Mouse (Mus musculus): ENCODE results near the gene Clpp.

The Clpp gene

DNA sequence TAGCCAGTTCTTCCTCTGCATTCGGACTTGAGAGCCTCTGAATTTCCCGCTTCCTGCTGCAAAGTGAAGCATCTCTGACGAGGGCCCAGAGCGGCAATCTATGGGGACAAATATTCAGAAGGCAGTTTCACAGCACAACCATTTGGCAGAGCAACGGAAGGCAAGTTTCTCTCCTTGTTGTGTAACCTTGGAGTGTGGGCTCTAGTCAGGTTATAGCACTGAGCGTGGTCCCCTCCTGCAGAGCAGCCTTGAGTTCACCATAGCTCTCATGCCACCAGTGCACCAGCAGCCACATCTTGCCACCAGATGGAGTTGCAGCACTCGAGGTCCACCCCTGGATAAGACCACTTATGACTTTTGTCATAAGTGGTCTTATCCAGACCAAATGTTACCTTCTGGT is 1.7 kb upstream of the Clpp start:
- DNase-seq, result no peak

DNA sequence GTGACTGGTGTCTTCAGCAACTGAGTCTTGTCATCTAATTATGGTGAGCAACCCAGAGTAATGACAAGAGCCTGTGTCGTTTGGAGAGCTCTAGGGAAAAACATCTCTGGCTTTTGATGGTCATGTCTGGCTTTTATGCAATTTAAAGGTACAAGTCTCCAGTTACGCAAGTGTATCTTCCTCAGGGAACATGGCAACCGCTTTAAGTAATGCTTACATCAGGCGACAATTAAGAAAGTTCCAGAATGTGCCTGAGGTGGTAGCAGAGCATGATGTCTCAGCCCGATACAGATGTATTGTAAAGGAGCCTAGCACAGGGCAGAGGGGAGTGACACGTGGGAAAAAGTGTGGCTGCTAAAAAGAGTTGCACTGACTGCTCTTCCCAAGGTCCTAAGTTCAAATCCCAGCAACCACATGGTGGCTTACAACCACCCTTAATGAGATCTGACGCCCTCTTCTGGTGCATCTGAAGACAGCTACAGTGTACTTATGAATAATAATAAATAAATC is 1.1 kb upstream of the Clpp start:
- no peak for DNase-seq

DNA sequence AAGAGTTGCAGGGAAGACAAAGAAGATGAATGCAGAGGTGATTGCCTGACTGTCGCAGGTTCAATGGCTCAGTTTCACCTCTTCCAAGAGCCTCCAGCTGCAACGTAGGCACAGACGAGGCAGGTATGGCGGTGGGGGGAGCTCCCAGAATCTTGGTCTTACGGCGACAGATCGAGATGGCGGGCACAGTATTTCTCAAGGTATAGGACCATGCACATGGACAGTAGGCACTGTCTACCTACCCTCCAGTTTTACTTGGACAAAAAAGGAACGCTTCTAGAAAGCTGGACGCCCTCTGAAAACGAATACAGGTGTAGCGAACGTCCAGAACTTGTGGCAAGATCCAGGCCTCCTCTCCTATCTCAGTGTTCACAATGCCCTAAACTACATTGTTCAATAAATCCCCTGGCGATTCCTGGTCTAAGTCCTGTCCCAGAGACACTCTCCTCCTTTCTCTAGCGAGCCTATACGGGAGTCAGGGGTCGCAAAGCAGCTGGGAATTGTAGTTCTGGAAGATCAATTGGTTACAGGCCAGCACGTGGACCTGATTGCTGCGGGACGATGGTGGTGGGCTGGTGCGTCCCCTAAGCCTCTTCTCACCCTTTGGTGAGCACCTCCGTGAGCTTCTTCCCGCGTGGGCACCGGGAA is 514 bp upstream of the Clpp start:
- peak; percentile 89 for DNase-seq

DNA sequence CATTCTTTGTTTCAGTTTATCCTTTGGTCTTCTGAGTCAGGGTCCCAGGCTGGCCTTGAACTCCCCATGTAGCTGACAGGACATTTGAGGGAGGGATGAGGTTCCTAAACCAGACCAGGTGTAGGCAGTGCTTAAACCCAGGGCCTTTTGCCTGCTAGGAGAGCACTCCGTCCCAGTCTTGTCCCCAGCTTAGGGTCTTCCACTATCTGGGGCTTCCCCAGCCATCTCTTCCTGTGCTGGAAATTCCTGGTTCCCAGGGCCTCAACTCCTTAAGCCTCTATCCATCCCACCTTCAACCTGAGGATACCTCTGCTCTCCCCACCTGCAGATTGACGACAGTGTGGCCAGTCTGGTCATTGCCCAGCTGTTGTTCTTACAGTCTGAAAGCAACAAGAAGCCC is 861 bp downstream of the Clpp start:
- DNase-seq, result no peak

DNA sequence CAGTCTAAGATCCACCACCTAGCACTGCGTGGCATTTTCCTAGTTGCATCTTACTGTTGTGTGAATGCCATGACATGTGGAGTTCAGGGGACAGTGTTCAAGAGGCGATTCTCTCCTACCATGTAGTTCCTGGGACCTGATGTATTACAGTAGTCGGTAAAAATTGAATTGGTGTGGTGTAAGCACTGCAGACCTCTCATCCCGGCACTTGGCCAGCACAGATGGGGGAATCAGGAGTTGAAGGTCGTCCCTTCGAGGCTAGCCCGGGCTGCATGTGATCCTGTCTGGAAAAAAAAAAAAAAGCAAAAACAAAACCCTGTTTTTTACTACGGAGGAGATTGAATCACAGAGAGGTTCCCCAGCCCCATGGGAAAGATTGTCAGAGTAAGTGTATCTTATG is 4.9 kb downstream of the Clpp start:
- DNase-seq, result no peak

DNA sequence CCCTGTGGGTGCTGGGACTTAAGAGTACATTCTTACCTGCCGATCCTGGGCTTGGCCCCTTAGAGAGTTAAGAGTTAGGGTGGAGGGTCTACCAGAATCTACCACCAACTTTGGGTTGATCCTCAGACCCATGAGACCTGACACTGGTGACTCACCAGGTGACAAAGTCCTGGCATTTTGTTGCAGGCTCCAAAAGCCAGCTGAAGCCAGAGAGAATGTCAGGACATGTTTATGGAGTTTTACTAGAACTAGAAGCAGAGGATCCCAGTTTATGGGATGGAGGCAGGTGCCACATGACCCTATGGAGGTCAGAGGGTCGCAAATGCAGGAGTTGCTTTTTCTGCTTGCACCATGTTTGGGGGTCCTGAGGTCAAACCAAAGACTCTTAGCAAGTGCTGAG is 6.4 kb downstream of the Clpp start:
- DNase-seq, result no peak

DNA sequence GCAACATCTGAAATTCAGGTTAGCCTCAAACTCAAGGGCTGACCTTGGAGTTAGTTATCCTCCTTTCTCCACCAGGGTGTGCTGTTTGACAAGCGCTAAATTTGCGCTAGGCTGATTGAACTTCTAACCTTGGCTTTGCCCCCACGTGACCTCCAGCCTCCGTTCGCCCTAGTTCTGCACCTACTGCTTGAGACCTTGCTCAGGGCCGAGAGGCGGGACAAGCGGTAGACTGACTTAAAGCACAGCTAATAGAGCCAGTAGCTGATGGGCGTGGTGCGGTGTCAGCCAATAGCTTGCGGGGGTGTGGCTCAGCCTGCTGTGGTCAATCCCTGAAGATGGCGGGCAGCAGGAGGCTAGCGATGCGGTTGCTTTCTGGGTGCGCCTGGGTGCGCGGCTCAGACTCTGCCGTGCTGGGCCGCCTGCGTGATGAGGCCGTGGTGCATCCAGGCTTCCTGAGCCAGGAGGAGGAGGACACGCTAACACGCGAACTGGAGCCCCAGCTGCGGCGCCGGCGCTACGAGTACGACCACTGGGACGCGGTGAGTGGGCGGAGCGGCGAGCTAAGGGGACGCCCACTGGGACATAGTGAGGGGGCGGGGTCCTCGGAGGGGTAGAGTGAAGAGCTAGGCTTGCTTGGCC is 7.0 kb downstream of the Clpp start, which contains the start of gene Alkbh7:
Gene Alkbh7, plus strand, starts transcription at position 311 of the 639 bp plus-strand sequence.
- peak; percentile 98 for DNase-seq

DNA sequence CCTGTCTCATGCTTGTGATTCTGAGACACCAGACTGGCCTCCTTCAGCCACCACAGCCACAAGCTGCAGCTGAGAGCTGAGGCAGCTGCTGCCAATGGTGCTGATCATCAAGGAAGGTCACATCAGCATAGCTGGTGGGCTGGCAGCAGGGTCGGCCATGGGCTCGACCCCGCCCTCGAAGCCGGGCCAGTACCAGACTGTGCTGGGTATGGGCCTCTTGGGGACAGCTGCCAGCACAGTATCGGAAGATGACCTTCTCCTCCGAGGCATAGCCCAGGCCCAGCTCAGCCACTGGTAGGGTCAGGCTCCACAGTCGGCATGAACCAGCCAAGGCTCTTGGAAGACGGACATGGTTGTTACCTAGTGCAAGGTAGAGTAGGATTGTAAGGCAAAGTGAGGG is 9.3 kb downstream of the Clpp start:
- no peak for DNase-seq

DNA sequence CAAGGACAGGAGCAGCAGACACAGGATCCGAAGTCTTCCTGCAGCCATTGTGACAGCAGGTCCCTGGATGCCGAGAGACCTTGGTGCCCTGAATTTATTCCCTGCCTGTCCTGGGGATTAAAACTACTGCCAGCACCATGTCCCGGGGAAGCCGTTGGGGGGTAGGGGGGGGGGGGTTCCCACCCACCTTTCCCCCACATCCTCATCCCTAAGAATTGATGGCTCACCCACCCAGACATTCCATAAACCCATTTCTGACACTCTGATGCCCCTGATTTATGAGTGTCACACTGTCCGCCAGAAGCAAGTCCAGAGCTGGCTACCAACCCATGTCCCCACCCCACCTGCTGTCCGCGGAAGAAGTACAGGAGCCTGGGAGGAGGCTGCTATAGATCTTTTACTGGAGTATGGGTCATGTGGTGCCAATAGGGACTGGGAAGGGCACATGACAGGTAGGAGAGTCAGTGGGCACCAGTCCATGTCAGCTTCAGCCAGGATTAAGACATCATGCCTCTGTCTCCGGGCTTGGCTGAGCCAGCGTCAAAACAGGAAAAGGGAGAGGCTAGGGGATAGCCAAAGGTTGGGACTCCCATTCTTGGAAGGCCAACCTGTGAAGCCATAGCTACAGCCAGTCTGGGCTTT is 10.0 kb downstream of the Clpp start, which contains the start of gene Pspn:
Gene Pspn, minus strand, starts transcription at position 51 of the 642 bp plus-strand sequence.
- DNase-seq, result no peak

DNA sequence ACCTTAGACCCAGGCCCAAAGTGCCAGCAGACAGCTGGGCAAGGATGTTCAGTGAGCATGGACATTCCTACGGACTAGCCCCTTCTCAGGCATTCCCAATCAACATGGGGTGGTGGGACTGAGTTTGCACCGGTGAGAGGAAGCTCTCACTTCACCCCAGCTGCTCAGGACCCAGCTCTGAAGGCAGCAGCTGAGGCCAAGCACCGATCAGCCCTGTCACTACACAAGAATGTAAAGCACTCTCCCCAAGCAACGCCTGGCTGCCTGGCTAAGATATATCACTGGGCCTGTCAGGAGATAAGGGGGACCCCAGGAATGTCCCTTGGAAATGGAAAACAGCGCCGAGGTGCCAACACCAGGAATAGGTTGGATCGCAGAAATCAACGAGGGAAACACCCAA is 11.1 kb downstream of the Clpp start:
- DNase-seq, result no peak

DNA sequence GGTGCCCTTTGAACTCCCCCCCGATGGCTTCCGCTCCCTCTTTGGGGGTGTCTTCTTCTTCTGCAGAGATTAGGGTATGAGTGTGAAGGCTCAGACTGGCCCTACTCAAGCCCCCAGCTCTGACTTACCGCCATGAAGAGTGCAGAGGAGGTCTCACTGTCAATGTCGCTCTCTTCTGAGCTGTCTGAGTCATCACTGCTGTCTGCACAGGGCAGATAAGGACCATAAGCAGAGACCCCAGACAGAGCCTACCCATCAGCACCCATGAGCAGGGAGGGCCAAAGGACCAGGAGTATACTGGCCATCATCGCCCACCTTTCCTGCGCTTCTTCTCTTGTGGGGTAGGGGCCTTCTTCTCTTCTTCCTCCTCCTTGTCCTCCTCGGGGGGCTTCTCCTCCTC is 13.9 kb downstream of the Clpp start:
- no peak for DNase-seq

DNA sequence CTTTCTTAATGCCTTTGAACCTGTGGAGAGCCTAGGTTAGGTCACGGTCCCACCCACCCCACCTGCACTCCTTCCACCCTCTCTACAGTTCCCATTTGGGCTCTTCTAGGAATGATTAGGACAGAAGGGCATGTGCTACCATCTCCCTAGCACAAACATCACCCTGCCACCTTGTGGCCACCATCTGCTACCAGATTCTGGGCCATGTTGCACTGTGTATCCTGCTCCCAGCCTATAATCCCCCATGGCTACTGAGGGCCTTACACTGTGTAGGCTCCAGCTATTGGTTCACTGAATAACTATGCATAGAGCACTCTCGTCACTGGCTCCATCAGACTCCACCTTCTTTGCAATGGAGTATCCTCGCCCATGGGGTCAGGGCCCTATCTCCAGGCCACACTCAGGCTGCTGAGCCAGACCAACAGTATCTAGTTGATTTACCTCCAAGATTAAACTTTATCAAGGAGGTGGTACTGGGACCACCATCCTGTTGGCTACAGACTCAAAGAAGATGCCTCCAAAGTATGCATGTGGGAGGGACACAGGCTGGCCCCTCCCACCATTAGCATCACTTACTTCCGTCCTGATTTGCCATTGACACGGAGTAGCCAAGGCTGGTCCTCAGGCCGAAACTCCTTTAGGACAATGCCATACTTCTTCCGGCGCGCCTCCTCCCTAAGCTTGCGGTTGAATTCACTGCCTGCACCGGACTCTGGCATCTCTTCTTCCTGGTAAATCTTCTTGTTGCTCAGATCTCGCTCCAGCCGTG is 17.2 kb downstream of the Clpp start:
- no peak for DNase-seq

DNA sequence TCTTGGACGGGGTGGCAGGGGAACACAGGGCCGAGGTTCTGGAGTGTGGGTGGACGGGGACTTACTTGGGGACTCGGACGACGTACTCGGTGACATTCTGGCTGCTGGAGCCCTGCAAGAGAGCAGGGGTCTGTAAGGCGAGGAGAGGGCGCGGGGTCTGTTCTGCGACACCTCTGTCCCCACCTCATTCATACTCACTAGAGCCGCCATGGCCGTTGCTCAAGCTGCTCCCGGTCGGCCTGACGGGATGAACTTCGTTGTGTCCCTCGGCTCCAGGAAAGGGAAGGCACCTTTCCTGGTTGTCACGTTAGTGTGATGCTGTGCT is 20.8 kb downstream of the Clpp start:
- DNase-seq, result no peak

DNA sequence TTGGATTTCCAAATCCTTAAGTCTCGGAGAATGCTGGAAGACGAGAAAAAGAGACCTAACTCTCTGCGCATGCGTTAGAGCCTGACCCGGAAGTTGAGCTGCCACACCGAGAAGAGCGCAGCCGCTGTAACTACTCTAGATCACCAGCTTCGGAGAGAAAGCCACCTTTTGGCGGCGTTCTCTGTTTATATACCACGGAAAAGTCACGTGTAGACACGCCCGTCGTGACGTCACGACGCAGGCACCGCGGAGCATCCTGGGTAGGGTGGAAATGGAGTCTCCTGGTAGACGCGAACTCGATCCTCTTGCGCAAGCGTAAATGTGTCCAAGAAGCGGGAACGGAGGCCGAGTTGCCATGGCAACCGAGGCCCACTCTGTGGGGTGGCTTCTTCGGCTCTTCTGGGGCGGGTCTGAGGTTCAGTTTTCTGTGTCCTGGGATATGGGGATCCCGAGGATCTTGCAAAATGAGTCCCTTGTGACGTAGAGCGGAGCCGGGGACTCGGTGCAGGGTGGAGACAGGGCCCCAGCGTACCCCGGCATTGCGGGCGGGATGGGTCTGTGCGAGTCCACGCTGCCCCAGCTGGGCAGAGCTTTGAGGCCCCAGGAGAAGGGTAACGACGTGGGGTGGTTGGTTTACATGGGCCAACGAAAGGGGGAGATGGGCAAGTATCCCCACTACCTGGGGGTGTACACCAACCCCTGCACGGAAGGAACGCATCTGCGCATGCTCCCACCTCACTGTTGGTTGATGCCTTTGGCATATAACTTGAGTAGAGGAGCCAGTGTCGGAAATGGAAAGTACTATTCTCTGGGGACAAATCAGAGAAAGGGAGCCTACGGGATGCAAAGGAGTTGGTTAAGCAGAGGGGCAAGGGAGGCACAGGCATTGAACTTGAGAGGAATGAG is 21.4 kb downstream of the Clpp start, which contains the start of the genes Gtf2f1 and Gm17949:
Gene Gtf2f1, minus strand, starts transcription at position 53 of the 906 bp plus-strand sequence.
Gene Gm17949, plus strand, starts transcription at position 234 of the 906 bp plus-strand sequence.
- peak; percentile 97 for DNase-seq

DNA sequence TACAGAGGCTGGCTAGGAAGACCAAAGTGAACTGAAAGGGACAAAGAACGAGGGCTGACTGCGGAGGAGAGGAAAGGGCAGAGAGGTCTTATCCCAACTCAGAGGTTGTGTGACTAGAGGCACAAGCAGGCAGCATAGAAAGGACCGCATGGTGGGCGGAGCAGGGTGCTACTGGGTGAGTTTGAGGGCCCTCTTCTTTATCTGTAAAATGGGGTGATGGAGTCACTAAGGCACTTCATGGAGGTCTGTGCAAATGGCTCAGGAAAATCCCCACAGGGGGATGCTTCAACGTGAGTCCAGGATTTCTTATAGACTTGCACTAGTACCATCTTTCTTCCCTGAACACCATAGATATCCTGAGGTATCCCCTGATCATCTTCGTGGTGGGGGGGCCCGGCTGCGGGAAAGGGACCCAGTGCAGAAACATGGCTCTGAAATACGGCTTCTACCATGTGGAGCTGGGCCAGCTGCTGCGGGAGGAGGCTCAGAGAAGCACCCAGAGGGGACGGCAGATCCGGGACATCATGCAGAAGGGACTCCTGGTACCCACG is 22.2 kb downstream of the Clpp start:
- DNase-seq, result no peak

DNA sequence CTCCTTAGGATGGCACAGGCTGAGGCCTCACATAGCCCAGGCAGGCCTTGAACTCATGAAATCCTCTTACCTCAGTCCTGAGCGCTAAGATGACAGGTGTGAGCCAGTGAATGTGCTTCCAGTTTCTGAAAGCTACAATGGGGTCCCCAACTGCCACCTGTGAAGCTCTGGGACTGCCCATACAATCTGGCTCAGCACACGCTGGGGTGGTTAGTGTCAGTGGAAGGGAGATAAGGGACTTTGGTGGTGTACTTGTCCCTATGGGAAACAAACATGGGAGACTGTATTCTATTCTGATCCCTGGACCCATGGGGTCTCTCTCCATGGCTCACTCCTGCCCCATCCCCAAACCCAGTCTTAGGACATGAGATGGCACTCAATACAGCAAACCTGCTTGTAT is 29.6 kb downstream of the Clpp start:
- no peak for DNase-seq

DNA sequence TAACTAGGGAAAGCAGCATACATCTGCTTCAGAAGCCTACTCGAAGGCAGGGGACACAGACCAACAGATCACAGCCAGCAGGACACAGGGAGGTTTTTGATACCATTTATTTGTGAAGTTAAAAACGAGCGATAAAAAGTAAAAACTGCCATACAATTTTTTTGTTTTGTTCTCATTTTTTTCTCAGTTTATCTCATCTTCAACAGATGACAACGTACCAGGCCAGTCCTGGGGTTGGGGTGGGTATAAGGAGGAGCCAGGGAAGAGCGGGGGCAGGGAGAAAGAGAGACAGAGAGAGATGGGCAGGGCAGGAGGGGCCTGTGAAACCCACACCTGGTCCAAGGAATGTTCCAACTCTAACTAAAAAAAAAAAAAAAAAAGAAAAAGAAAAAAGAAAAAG is 30.9 kb downstream of the Clpp start:
- no peak for DNase-seq

DNA sequence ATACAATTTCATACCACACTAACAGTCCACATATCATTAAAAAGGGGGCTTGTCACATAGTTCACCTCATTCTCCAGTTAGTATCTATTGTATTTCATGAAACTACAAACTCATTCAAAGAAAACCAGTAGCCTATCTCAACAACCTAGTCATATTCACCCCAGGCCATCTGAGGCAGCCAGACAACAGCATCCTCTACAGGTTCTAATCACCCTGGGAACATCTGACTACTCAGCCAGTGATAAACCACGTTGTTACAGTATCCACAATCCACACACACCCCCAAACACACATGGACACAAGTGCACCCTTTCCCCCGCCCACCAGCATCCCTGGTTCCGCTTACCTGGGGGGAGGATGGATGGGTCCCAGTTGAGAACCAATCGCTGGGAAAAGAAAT is 37.4 kb downstream of the Clpp start:
- DNase-seq, result no peak

DNA sequence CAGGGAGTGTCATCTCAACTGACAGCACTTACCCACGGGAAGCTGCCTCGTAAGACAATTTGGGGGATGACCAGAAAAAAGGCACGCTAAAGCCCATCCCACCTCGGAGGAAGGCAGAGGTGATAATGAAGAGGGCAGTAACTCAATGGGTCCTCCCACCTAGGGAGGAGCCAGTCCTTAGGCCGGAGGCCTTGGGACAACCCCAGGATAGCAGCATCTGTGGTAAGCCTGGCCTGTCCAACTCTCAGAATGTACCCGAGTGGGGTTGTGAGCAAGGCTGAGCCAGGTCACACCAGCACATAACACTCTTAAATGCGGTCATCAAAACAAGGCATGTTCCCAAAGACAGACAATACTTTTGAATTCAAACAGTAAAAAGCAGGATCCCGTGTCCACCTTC is 39.6 kb downstream of the Clpp start:
- no peak for DNase-seq

DNA sequence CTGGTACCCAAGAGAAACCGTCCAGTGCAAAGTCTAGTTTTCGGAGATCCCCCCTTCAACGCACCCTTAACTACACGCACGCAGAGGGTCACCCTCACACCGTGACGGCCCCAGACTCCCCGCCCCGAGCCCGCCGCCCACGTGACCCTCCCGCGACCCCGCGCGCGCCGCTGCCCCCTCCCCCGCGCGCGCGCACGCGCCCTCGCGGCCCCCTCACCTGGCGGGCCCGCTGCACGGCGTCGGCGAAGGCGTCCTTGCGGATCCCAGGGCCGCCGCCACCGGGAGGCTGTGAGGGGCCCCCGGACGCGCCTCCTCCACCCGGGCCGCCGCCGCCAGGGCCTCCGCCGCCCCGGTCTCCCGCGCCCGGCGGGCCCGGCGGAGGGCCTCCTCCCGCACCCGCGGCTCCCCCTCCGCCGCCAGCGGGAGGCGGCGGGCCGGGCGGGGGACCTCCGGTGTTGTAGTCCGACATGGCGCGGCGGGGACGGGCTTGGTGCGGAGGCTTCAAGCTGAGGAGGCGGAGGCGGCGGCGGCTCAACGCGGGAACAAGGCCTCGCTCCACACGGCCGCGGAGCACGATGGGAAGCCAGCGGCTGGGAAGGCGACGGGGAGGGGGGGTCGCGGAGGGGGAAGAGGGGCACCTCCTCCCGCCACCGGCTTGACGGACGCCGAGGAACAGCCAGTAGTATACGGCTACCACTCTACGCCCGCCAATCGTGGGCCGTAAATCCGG is 41.0 kb downstream of the Clpp start, which contains the start of gene Khsrp:
Gene Khsrp, minus strand, starts transcription at position 592 of the 730 bp plus-strand sequence.
- no peak for DNase-seq
